8 mouse cellular contexts compared by ENCODE assay signal in genomic region chr6:71156674-71157326, GRCm38 (mm10). TPM values are rescaled to one million over a fixed set of nuclear protein-coding genes. Genes with fewer than 3 reads are reported as not detected.
A peak's percentile ranks its signal among the peaks of the same experiment; 100 is the strongest.
DNase-seq lines count a peak whose midpoint lies in the region; ATAC-seq and TF ChIP-seq lines count a peak whose summit lies in the region.
"Had no signal": no experiment of that assay in that cellular context is flagged by ENCODE, and none has a peak within 500 bp of the region (broad histone marks: within the 10 kb centered on the region; RNA-seq: fewer than 3 reads in every experiment).

No protein-coding gene starts in this region.

- no peak for DNase-seq in lung, adult 2 months
- no peak for DNase-seq in lung, postnatal 25 days (ENCODE audit: low spot score)
- no peak for DNase-seq in Patski (ENCODE audit: low read depth, low spot score)
- DNase-seq in forelimb bud, embryonic 11.5 days (ENCODE audit: low read depth, low spot score): peak; percentile 48
- DNase-seq in ovary, postnatal 10 days (ENCODE audit: low spot score): no peak
- no peak for DNase-seq in left cerebral cortex, adult 11 months (ENCODE audit: low spot score)

- H3K4me3 ChIP-seq in lung, adult 2 months (replicated peaks; ENCODE audit: extremely low read depth, low read depth, low read length): no peak overlapping the region
- H3K4me3 ChIP-seq in stomach, embryonic 16.5 days (replicated peaks; ENCODE audit: low read length): no peak overlapping the region
- H3K4me3 ChIP-seq: limb, embryonic 12.5 days had no signal

- no peaks in the 10 kb centered on the region for H3K36me3 ChIP-seq in stomach, embryonic 16.5 days (ENCODE audit: control insufficient read depth, insufficient read depth, low read length)
- H3K36me3 ChIP-seq: limb, embryonic 12.5 days had no signal

- in situ Hi-C loops in Patski (cut with MboI; ENCODE audit: low pct_unique_long_range_greater_than_20kb): no loop called here

- no peak overlapping the region for H3K4me2 ChIP-seq in stomach, embryonic 16.5 days (ENCODE audit: low read depth, low read length)
- H3K4me2 ChIP-seq: limb, embryonic 12.5 days had no signal

- POLR2A ChIA-PET in Patski (lab: Charles Lee): no interaction called here

- peak overlapping the region; percentile 37; the same call in 1 of the 2 replicates for H3K27ac ChIP-seq in stomach, embryonic 16.5 days (ENCODE audit: low read length)
- H3K27ac ChIP-seq: limb, embryonic 12.5 days had no signal

- CTCF ChIA-PET in Patski (lab: Charles Lee): interaction anchor here (2.5 kb wide), 1 partner anchor 10 kb away, joined by 6 read pairs; no protein-coding TSS in a partner anchor

- no peaks in the 10 kb centered on the region for H3K4me1 ChIP-seq in lung, adult 2 months (ENCODE audit: control insufficient read depth, insufficient read depth, low read length)
- no peaks in the 10 kb centered on the region for H3K4me1 ChIP-seq in stomach, embryonic 16.5 days (ENCODE audit: control insufficient read depth, insufficient read depth, low read length)
- H3K4me1 ChIP-seq: limb, embryonic 12.5 days had no signal

- WGBS in lung, adult 2 months: 70% methylated on average over 5 of the region's 5 CpGs
- WGBS in stomach, embryonic 16.5 days: 74% methylated on average over 5 of the region's 5 CpGs

- no peak for ATAC-seq in Patski
- ATAC-seq in stomach, embryonic 16.5 days (ENCODE audit: insufficient read depth, low FRiP score): no peak

- no peak overlapping the region for H3K9ac ChIP-seq in stomach, embryonic 16.5 days (ENCODE audit: low read length)
- H3K9ac ChIP-seq: limb, embryonic 12.5 days had no signal

- no peaks in the 10 kb centered on the region for H3K27me3 ChIP-seq in Patski
- H3K27me3 ChIP-seq in stomach, embryonic 16.5 days (ENCODE audit: control insufficient read depth, insufficient read depth, low read length): no peaks in the 10 kb centered on the region
- H3K27me3 ChIP-seq: limb, embryonic 12.5 days had no signal

- 0 out of 2 replicates have a peak, but pooled peaks have one; percentile 16 for TF ChIP-seq CTCF in lung, adult 2 months (IDR thresholded peaks at IDR 0.05; ENCODE audit: insufficient read depth, low read length)
- peak; percentile 61 for TF ChIP-seq CTCF in Patski (IDR thresholded peaks at IDR 0.05)

- no peak for TF ChIP-seq POLR2A in lung, adult 2 months (IDR thresholded peaks at IDR 0.05; ENCODE audit: borderline replicate concordance, extremely low read depth, low read depth, low read length)

- H3K9me3 ChIP-seq in stomach, embryonic 16.5 days (replicated peaks; ENCODE audit: control insufficient read depth, low read length): no peaks in the 10 kb centered on the region
- H3K9me3 ChIP-seq: limb, embryonic 12.5 days had no signal

RNA-seq across cellular contexts. Expression of gene Thnsl2, which starts 12.6 kb away (rescaled TPM):
- polyA plus RNA-seq in lung, adult 2 months (2012; rRNA removed): 8.1 and 9.1 TPM in 2 replicates
- 0.08 TPM for polyA plus RNA-seq in Patski (2021)
- polyA plus RNA-seq in stomach, embryonic 16.5 days (2015; fragmentation: Nextera tagmentation; extraction: Ambion mirVana): 12.7 and 13.0 TPM in 2 replicates

RNA-seq across cellular contexts. Expression of gene Fabp1, which starts 42.8 kb away (rescaled TPM):
- 4.7 and 12.7 TPM in 2 replicates for polyA plus RNA-seq in lung, adult 2 months (2012; rRNA removed)
- not detected for polyA plus RNA-seq in Patski (2021)
- polyA plus RNA-seq in stomach, embryonic 16.5 days (2015; fragmentation: Nextera tagmentation; extraction: Ambion mirVana): 644 and 834 TPM in 2 replicates
- polyA plus RNA-seq: limb, embryonic 12.5 days had no signal

Comparison
In these comparisons a context has a peak if more than half of its experiments do, and no peak if none do; other contexts are left out.
1. RNA of gene Fabp1, which starts 42.8 kb away (polyA plus RNA-seq): 644 to 834 TPM in stomach, embryonic 16.5 days; 4.7 to 12.7 TPM in lung, adult 2 months and not detected in Patski (single experiment); every median in the first group is over 10 times any median in the second.